Mouse (Mus musculus) embryonic facial prominence, embryonic 11.5 days (tissue): Measurements from ENCODE around the gene Ptprf. TPM values are rescaled to one million over a fixed set of nuclear protein-coding genes. Genes with fewer than 3 reads are reported as not detected.

ENCODE experiments used
- ATAC-seq: fragments of 200-750 bp; cut with Nextera tagmentation; replicated peaks from 2 replicates; pipeline ENCODE4 v1.8.0; 2017; ENCODE audit warnings: low read depth; ENCODE audit not compliant: insufficient number of reproducible peaks, low FRiP score, low TSS enrichment
- DNase-seq: peaks from one replicate; pipeline ENCODE4 v3.0.0-alpha.2; 2015; ENCODE audit warnings: low spot score
- H3K27ac ChIP-seq: fragments of 300-500 bp; sonication (generic); replicated peaks from 2 replicates; pipeline ENCODE4 v1.5.1; 2014; ENCODE audit warnings: mild to moderate bottlenecking, low read depth, low read length, control low read depth
- H3K27me3 ChIP-seq: fragments of 300-500 bp; sonication (generic); 2 replicates; pipeline ENCODE4 v1.6.1; 2014; ENCODE audit warnings: mild to moderate bottlenecking, low read length, moderate library complexity, mixed read lengths; ENCODE audit not compliant: control insufficient read depth, insufficient read depth
- H3K36me3 ChIP-seq: fragments of 300-500 bp; sonication (generic); replicated peaks from 2 replicates; pipeline ENCODE4 v1.6.1; 2014; ENCODE audit warnings: low read depth, mild to moderate bottlenecking, low read length, moderate library complexity, mixed read lengths; ENCODE audit not compliant: control insufficient read depth, insufficient read depth
- H3K4me1 ChIP-seq: fragments of 300-500 bp; sonication (generic); 2 replicates; pipeline ENCODE4 v1.6.1; 2014; ENCODE audit warnings: low read length, mixed read lengths; ENCODE audit not compliant: control insufficient read depth, insufficient read depth
- H3K4me2 ChIP-seq: fragments of 300-500 bp; sonication (generic); 2 replicates; pipeline ENCODE4 v1.6.1; 2014; ENCODE audit warnings: low read depth, mild to moderate bottlenecking, control low read depth, low read length, moderate library complexity
- H3K4me3 ChIP-seq: fragments of 300-500 bp; sonication (generic); 2 replicates; pipeline ENCODE4 v1.5.1; 2014; ENCODE audit warnings: low read depth, low read length, control low read depth
- H3K9ac ChIP-seq: fragments of 300-500 bp; sonication (generic); replicated peaks from 2 replicates; pipeline ENCODE4 v1.6.1; 2014; ENCODE audit warnings: mild to moderate bottlenecking, control low read depth, low read length
- H3K9me3 ChIP-seq: fragments of 300-500 bp; sonication (generic); replicated peaks from 2 replicates; pipeline ENCODE4 v1.6.1; 2016; ENCODE audit warnings: mild to moderate bottlenecking, low read length, inconsistent platforms, mixed read lengths; ENCODE audit not compliant: control insufficient read depth
- WGBS: fragments of 180-500 bp; shearing (Covaris S2); extraction: QIAGEN DNeasy Blood & Tissue Kit; methylation state at CpG from one replicate; pipeline ENCODE4 v1.1.7; 2014; 5-methylcytosine and 5-hydroxymethylcytosine counted together
- polyA plus RNA-seq: library from polyadenylated mRNA; unstranded; fragments of >200 nt; fragmentation: Nextera tagmentation; extraction: Ambion mirVana; gene quantifications from 2 replicates; pipeline ENCODE4 v1.2.1, GENCODE M21; 2014

Ptprf gene
- polyA plus RNA-seq, 1 experiment from 2014 or later: 46.3 TPM

DNA sequence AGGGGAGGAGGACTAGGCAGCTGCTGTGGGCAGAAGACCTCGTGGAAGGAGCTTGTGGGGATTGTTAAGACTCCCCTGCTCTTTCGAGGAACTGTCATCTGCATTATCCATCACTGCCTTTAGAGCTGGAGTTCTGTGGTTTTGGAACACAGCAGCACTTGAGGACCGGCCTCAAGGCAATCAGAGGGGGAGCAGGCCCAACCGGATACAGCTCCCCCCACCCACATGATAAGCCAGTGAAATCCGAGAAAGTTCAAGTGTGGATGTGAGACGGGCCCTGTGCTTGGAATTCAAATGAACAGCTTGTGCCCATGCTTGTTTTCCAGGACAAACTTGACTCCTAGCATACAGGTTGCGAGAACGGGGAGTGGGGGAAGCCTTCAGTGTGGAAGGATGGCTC lies 24.1 kb upstream of the Ptprf start:
- Histone ChIP-seq H3K9me3 (no peaks in the 10 kb centered on the region), H3K4me1 (no peaks in the 10 kb centered on the region), H3K27ac (no peak overlapping the region), H3K27me3 (no peaks in the 10 kb centered on the region), H3K4me2 (no peak overlapping the region), H3K36me3 (no peaks in the 10 kb centered on the region), H3K4me3 (no peak overlapping the region), H3K9ac (peak overlapping the region; percentile 25; the same call in 1 of the 2 replicates)
- 42% methylated on average over 8 of the region's 8 CpGs for WGBS
- DNase-seq (peak; percentile 51), ATAC-seq (no peak)

DNA sequence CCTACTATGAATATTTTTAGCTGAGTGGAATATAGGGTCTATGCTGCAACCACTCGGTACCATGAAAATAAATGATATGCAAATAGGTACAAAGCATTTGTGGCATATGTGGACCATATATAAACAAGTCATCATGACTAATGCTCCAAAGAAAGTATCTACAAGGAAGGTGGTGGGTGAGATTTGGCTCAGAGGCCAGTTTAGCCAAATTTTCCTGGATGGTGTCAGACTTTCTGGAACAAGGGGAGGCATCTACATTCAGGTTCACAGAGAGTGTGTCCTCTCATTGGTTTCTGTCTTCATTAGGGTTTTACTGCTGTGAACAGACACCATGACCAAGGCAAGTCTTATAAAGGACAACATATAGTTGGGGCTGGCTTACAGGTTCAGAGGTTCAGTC lies 19.3 kb upstream of the Ptprf start:
- DNase-seq (no peak), ATAC-seq (no peak)
- Histone ChIP-seq H3K27me3 (no peaks in the 10 kb centered on the region), H3K9me3 (no peaks in the 10 kb centered on the region), H3K27ac (no peak overlapping the region), H3K4me2 (no peak overlapping the region), H3K4me1 (no peaks in the 10 kb centered on the region), H3K36me3 (no peaks in the 10 kb centered on the region), H3K9ac (no peak overlapping the region), H3K4me3 (no peak overlapping the region)
- 91% methylated on average over 1 of the region's 1 CpGs for WGBS

DNA sequence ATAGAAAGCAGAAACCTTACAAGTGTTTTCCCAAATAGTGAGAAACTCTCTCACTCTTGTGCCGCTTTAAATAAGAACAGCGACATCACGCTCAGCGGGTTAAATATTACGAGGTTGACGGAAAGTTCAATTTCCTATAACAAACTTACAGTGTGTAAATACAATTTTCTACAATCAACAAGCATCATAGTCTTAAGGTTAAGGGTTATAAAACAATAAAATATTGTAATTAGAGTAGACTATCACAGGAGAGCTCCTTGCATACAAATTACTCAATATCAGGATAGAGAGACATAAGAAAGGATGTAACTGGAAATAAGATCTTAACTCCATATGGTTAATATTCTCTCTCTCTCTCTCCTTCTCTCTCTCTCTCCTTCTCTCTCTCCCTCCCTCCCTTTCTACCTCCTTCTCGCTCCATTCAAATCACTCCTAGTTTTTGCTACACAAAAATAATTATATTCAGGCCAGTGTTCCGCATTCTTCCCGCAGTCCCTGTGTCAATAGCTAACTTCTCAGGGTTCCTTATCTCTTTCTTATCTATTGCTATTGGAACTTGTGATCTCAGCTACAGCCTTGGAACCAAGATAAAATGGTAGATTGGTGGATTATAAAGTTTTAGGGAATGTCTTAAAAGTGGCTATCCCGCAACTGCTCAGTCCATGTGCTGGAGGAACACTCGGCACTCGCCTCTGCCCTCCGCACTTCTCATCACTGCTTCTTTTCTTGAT lies 16.5 kb upstream of the Ptprf start:
- no peak overlapping the region for H3K9ac ChIP-seq
- H3K27me3 ChIP-seq: no peaks in the 10 kb centered on the region
- ATAC-seq (no peak), DNase-seq (no peak)
- WGBS: 92% methylated on average over 13 of the region's 13 CpGs
- H3K27ac ChIP-seq: no peak overlapping the region
- H3K36me3 ChIP-seq: no peaks in the 10 kb centered on the region
- no peak overlapping the region for H3K4me3 ChIP-seq
- H3K9me3 ChIP-seq: no peaks in the 10 kb centered on the region
- H3K4me1 ChIP-seq: no peaks in the 10 kb centered on the region
- no peak overlapping the region for H3K4me2 ChIP-seq

DNA sequence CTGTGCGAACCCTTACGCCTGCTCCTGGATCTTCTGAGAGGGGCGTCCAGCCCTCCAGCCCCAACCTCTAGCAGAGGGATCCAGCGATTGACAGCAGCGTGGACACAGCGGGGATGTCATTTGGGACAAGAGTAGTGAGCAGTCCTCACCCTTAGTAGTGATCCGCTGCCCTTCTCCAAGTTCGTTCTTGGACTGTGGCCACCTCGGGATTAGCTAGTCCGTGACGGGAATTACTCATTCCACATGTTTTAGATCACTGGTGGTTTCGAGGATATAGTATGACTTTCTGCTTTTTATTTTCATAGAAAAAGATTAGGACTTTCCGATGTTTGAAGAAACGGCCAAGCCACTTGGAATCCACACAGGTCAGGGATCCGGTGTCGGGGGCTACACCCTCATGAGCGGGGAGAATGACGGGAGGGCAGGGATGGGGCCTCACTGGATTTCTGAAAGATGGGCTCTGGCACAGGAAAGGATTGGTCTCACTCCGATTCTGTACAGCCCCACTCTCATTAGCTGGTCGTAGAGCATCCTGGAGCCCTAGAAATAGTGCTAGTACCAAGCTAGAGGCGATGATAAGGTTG lies 15.0 kb upstream of the Ptprf start:
- H3K4me3 ChIP-seq: no peak overlapping the region
- H3K4me1 ChIP-seq: no peaks in the 10 kb centered on the region
- H3K9ac ChIP-seq: no peak overlapping the region
- no peaks in the 10 kb centered on the region for H3K9me3 ChIP-seq
- no peaks in the 10 kb centered on the region for H3K27me3 ChIP-seq
- 78% methylated on average over 21 of the region's 21 CpGs for WGBS
- ATAC-seq (no peak), DNase-seq (no peak)
- H3K36me3 ChIP-seq: no peaks in the 10 kb centered on the region
- no peak overlapping the region for H3K4me2 ChIP-seq
- no peak overlapping the region for H3K27ac ChIP-seq

DNA sequence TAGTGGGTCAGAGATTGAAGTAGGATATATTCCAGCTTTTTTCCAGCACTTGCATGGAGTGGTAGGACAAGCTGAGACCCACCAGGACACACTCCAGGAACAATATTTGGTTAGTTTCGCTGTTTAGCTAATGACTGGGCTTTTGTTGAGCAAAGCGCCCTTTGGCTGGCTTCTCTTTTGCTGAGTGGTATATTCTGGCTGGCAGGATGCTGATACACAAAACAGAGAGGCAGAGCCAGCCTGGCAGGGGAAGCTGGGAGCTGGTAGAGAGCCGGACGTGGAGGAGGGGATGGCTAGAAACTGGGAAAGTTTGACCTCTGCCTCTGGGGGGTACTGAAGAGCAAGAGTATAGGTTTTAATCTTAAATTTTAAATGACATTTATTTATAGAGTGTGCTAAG lies 13.8 kb upstream of the Ptprf start:
- Histone ChIP-seq H3K9me3 (no peaks in the 10 kb centered on the region), H3K4me1 (no peaks in the 10 kb centered on the region), H3K27me3 (no peaks in the 10 kb centered on the region), H3K36me3 (no peaks in the 10 kb centered on the region), H3K9ac (no peak overlapping the region), H3K27ac (no peak overlapping the region), H3K4me3 (no peak overlapping the region), H3K4me2 (no peak overlapping the region)
- DNase-seq (no peak), ATAC-seq (no peak)
- WGBS: 45% methylated on average over 4 of the region's 4 CpGs

DNA sequence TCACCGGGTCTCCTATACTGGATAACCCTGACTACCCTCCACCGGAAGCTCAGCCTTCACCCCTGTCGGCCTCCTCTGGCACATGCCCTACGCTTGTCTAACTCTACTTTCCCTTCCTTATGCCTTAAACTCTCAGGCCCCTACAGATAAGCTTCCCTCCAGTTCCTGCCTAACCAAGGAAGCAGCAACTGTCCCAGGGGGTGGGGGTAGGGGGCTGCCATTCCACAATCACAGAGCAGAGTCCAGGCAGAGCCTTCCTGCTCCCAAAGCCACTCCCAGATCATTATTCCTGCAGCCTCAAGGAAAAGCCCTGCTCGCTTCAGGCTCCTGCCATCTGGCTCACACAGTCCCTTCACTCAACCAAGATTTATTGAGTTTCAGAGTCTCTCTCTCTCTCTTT lies 6.6 kb upstream of the Ptprf start:
- Histone ChIP-seq H3K9ac (no peak overlapping the region), H3K4me3 (no peak overlapping the region), H3K27me3 (no peaks in the 10 kb centered on the region), H3K36me3 (no peaks in the 10 kb centered on the region), H3K4me1 (no peaks in the 10 kb centered on the region), H3K9me3 (no peaks in the 10 kb centered on the region), H3K4me2 (no peak overlapping the region), H3K27ac (no peak overlapping the region)
- ATAC-seq: no peak
- WGBS: 6% methylated on average over 5 of the region's 5 CpGs
- peak; percentile 23 for DNase-seq

DNA sequence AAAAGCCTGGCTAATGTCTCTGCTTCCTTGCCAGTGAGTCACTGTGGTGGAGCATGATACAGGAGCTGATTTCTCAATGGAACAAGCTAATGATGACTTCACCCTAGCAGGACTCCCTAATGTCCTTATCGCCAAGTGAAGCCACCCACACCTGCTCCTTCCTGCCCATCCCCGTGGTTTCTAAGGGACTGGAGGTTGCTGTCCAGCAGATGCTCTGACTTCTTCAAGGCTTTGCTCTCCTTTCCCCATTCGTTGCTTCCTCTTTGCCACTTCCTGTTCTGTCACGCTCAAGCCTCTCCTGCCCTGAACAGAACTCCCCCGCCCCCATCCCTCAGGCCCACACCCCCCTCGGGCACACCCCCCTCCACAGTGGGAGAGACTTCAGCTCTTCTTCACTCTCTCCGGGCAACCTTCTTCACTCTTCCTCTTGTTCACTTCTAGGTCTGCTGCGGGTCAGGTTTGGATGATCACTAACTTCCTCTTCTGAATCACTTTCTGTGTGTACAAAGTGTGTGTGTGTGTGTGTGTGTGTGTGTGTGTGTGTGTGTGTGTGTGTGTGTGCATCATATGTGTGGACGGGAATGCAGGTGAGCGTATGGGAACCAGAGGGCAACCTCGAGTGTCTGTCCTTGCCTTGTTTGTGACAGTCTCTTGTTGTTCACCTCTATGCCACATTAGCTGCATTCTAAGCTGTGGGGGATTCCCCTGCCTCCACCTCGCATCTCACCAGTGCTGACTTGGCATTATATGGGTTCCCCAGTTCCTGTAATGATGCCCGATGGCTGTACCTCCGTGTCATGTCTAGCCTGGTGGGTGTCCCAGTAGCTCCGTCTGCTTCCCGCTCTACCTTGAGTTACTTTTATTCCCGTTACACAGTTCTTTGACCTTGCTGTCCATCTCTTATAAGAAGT lies 4.7 kb upstream of the Ptprf start:
- Histone ChIP-seq H3K9ac (no peak overlapping the region), H3K27ac (no peak overlapping the region), H3K4me2 (no peak overlapping the region), H3K4me3 (no peak overlapping the region), H3K4me1 (no peaks in the 10 kb centered on the region), H3K27me3 (no peaks in the 10 kb centered on the region), H3K36me3 (no peaks in the 10 kb centered on the region), H3K9me3 (no peaks in the 10 kb centered on the region)
- no peak for DNase-seq
- 50% methylated on average over 17 of the region's 17 CpGs for whole genome bisulfite sequencing
- no peak for ATAC-seq

DNA sequence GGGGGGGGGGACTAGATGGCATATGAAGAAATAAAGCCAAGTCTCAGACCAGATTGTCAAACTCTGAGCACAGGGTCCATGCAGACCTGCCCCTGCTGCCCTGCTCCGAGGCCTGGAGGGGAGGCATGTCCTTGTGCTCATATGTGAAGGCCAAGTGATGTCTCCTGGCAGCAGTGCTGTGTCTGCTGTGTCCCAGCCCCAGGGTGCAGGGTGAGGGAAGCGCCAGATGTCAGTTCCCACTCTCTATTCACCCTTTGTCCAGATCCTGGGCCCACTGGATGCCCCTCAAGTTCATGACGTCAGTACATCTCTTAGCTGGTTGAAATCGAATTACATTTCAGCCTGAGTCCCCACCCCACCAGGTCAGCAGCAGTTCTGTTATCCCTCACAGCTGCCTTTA lies 3.6 kb upstream of the Ptprf start:
- Histone ChIP-seq H3K9ac (no peak overlapping the region), H3K27ac (no peak overlapping the region), H3K36me3 (no peaks in the 10 kb centered on the region), H3K4me2 (no peak overlapping the region), H3K27me3 (no peaks in the 10 kb centered on the region), H3K4me1 (no peaks in the 10 kb centered on the region), H3K4me3 (no peak overlapping the region), H3K9me3 (no peaks in the 10 kb centered on the region)
- ATAC-seq: no peak
- 72% methylated on average over 4 of the region's 4 CpGs for WGBS
- DNase-seq: no peak
